9 mouse cellular contexts compared by ENCODE assay signal in genomic region chr4:139579466-139579865, GRCm38 (mm10). TPM values are rescaled to one million over a fixed set of nuclear protein-coding genes. Genes with fewer than 3 reads are reported as not detected.
DNase-seq lines count a peak whose midpoint lies in the region; ATAC-seq and TF ChIP-seq lines count a peak whose summit lies in the region.
"Had no signal": no experiment of that assay in that cellular context is flagged by ENCODE, and none has a peak within 500 bp of the region (broad histone marks: within the 10 kb centered on the region; RNA-seq: fewer than 3 reads in every experiment).

No protein-coding gene starts in this region.

- 42% methylated on average over 6 of the region's 6 CpGs for WGBS in heart, embryonic 12.5 days
- WGBS in heart, embryonic 14.5 days, result 44% methylated on average over 6 of the region's 6 CpGs
- WGBS in liver, postnatal 0 days (ENCODE audit: insufficient replicate concordance), result 17% methylated on average over 6 of the region's 6 CpGs

- no peak for TF ChIP-seq CTCF in liver, postnatal 0 days (IDR thresholded peaks at IDR 0.05; ENCODE audit: low read depth)

- H3K9me3 ChIP-seq in heart, embryonic 12.5 days (replicated peaks), result no peaks in the 10 kb centered on the region
- no peaks in the 10 kb centered on the region for H3K9me3 ChIP-seq in heart, embryonic 14.5 days (ENCODE audit: control insufficient read depth, low read length)
- H3K9me3 ChIP-seq in liver, postnatal 0 days (ENCODE audit: low read length), result no peaks in the 10 kb centered on the region
- H3K9me3 ChIP-seq: forebrain, embryonic 13.5 days had no signal

- peak overlapping the region; percentile 47; the same call in 1 of the 2 replicates for H3K9ac ChIP-seq in heart, embryonic 12.5 days
- H3K9ac ChIP-seq in heart, embryonic 14.5 days (ENCODE audit: low read length), result peak overlapping the region; percentile 62
- no peak overlapping the region for H3K9ac ChIP-seq in liver, postnatal 0 days (replicated peaks)
- H3K9ac ChIP-seq: forebrain, embryonic 13.5 days had no signal

- no peaks in the 10 kb centered on the region for H3K36me3 ChIP-seq in heart, embryonic 12.5 days
- no peaks in the 10 kb centered on the region for H3K36me3 ChIP-seq in heart, embryonic 14.5 days (ENCODE audit: control insufficient read depth, insufficient read depth, low read length)
- no peaks in the 10 kb centered on the region for H3K36me3 ChIP-seq in liver, postnatal 0 days (replicated peaks; ENCODE audit: insufficient read depth, low read length)

- ATAC-seq in heart, embryonic 12.5 days (ENCODE audit: insufficient number of reproducible peaks, low FRiP score), result no peak
- no peak for ATAC-seq in heart, embryonic 14.5 days (ENCODE audit: insufficient number of reproducible peaks, insufficient read depth, low FRiP score, low read depth)
- no peak for ATAC-seq in liver, postnatal 0 days
- ATAC-seq in erythroid progenitor cell, adult 5-6 weeks (replicated peaks; ENCODE audit: low FRiP score, poor library complexity, severe bottlenecking), result no peak
- ATAC-seq: forebrain, embryonic 13.5 days had no signal

- TF ChIP-seq EP300 in liver, postnatal 0 days (IDR thresholded peaks at IDR 0.05; ENCODE audit: low read depth), result no peak

- H3K4me2 ChIP-seq in heart, embryonic 12.5 days, result peak overlapping the region; percentile 58
- peak overlapping the region; percentile 84 for H3K4me2 ChIP-seq in heart, embryonic 14.5 days (ENCODE audit: low read length)
- H3K4me2 ChIP-seq in liver, postnatal 0 days (ENCODE audit: low read depth, low read length), result peak overlapping the region; percentile 33; the same call in 1 of the 2 replicates
- H3K4me2 ChIP-seq: forebrain, embryonic 13.5 days had no signal

- H3K27ac ChIP-seq in heart, embryonic 12.5 days (ENCODE audit: poor library complexity, severe bottlenecking), result peak overlapping the region; percentile 90
- H3K27ac ChIP-seq in heart, embryonic 14.5 days (replicated peaks in 1 of 2; ENCODE audit: control insufficient read depth in 1 of 2, insufficient read depth in 1 of 2, low read depth in 2 of 2, low read length in 2 of 2), result peak overlapping the region in 1 of 2 experiments; percentile 91; a peak in 2 of 4 replicates
- peak overlapping the region; percentile 77 for H3K27ac ChIP-seq in liver, postnatal 0 days (ENCODE audit: low read depth)
- H3K27ac ChIP-seq: forebrain, embryonic 13.5 days had no signal

- H3K27me3 ChIP-seq in heart, embryonic 12.5 days (replicated peaks), result no peaks in the 10 kb centered on the region
- no peaks in the 10 kb centered on the region for H3K27me3 ChIP-seq in heart, embryonic 14.5 days (ENCODE audit: control insufficient read depth, insufficient read depth, low read length)
- H3K27me3 ChIP-seq in liver, postnatal 0 days (ENCODE audit: insufficient read depth, low read length), result peaks cover 13% of the 10 kb centered on the region

- peaks cover 82% of the 10 kb centered on the region for H3K4me1 ChIP-seq in heart, embryonic 12.5 days (replicated peaks)
- H3K4me1 ChIP-seq in heart, embryonic 14.5 days (ENCODE audit: control insufficient read depth in 2 of 2, insufficient read depth in 2 of 2, low read length in 2 of 2), result peaks cover 52 to 71% of the 10 kb centered on the region in 2 experiments
- H3K4me1 ChIP-seq in liver, postnatal 0 days (ENCODE audit: insufficient read depth), result peaks cover 41% of the 10 kb centered on the region

- no peak for DNase-seq in heart, adult 9 months (ENCODE audit: low spot score in 2 of 2)
- DNase-seq in CD4-positive helper T cell, adult 2 months (ENCODE audit: low read depth, low spot score), result peak; percentile 59
- no peak for DNase-seq in liver, postnatal 0 days
- DNase-seq in layer of hippocampus, postnatal 10 days (ENCODE audit: low spot score in 2 of 2), result no peak
- no peak for DNase-seq in Muller cell, postnatal 12 days (ENCODE audit: inconsistent ontology term)

- H3K4me3 ChIP-seq in heart, embryonic 12.5 days, result no peak overlapping the region
- no peak overlapping the region for H3K4me3 ChIP-seq in heart, embryonic 14.5 days (ENCODE audit: control insufficient read depth in 1 of 2, insufficient read depth in 1 of 2, low read depth in 1 of 2, low read length in 2 of 2)
- H3K4me3 ChIP-seq in liver, postnatal 0 days (ENCODE audit: low read depth, low read length), result no peak overlapping the region
- H3K4me3 ChIP-seq: forebrain, embryonic 13.5 days had no signal

RNA-seq across cellular contexts. Expression of gene Gm21969, which starts 23.5 kb away (rescaled TPM):
- not detected in 2 replicates for polyA plus RNA-seq in heart, embryonic 12.5 days (2016; fragmentation: Nextera tagmentation; extraction: Ambion mirVana)
- polyA plus RNA-seq in heart, embryonic 14.5 days (2014; fragmentation: Nextera tagmentation; extraction: Ambion mirVana), result not detected in 2 replicates
- 0.04 TPM in 1 of 2 replicates, not detected in the other for polyA plus RNA-seq in liver, postnatal 0 days (2015; fragmentation: Nextera tagmentation; extraction: Ambion mirVana)
- total RNA-seq in layer of hippocampus, postnatal 10 days (2021), result not detected
- not detected in 2 replicates for total RNA-seq in erythroid progenitor cell, adult 5-6 weeks (2015; ENCODE audit: low replicate concordance)
- not detected in 2 replicates for total RNA-seq in erythroid progenitor cell, adult 5-6 weeks (2017; ENCODE audit: low replicate concordance)
- polyA plus RNA-seq: forebrain, embryonic 13.5 days had no signal

RNA-seq across cellular contexts. Expression of gene Aldh4a1, which starts 43.2 kb away (rescaled TPM):
- polyA plus RNA-seq in heart, embryonic 12.5 days (2016; fragmentation: Nextera tagmentation; extraction: Ambion mirVana), result 22.7 and 23.2 TPM in 2 replicates
- 13.0 and 13.4 TPM in 2 replicates for polyA plus RNA-seq in heart, embryonic 14.5 days (2014; fragmentation: Nextera tagmentation; extraction: Ambion mirVana)
- polyA plus RNA-seq in liver, postnatal 0 days (2015; fragmentation: Nextera tagmentation; extraction: Ambion mirVana), result 81.2 and 86.3 TPM in 2 replicates
- 10 to 100 TPM; 20.9 to 21.4 TPM for total RNA-seq in layer of hippocampus, postnatal 10 days (2021)
- 1.7 and 1.8 TPM in 2 replicates for total RNA-seq in erythroid progenitor cell, adult 5-6 weeks (2015; ENCODE audit: low replicate concordance)
- 0.30 and 4.7 TPM in 2 replicates for total RNA-seq in erythroid progenitor cell, adult 5-6 weeks (2017; ENCODE audit: low replicate concordance)

RNA-seq across cellular contexts. Expression of gene Iffo2, which starts 49.1 kb away (rescaled TPM):
- polyA plus RNA-seq in heart, embryonic 12.5 days (2016; fragmentation: Nextera tagmentation; extraction: Ambion mirVana), result 4.8 and 4.9 TPM in 2 replicates
- 4.4 and 4.6 TPM in 2 replicates for polyA plus RNA-seq in heart, embryonic 14.5 days (2014; fragmentation: Nextera tagmentation; extraction: Ambion mirVana)
- polyA plus RNA-seq in liver, postnatal 0 days (2015; fragmentation: Nextera tagmentation; extraction: Ambion mirVana), result 1.2 and 2.0 TPM in 2 replicates
- 10 to 100 TPM; 20.3 to 21.5 TPM for total RNA-seq in layer of hippocampus, postnatal 10 days (2021)
- total RNA-seq in erythroid progenitor cell, adult 5-6 weeks (2015; ENCODE audit: low replicate concordance), result not detected in 2 replicates
- total RNA-seq in erythroid progenitor cell, adult 5-6 weeks (2017; ENCODE audit: low replicate concordance), result 0.39 TPM in 1 of 2 replicates, not detected in the other

Comparison
In these comparisons a context has a peak if more than half of its experiments do, and no peak if none do; other contexts are left out.
1. H3K4me2 ChIP-seq: peak in every context shown above with its lines; median percentile 84 in heart, embryonic 14.5 days; 58 in heart, embryonic 12.5 days; 33 in liver, postnatal 0 days.